Mouse (Mus musculus): ENCODE measurements around the gene Fbxo46.

Fbxo46 gene

GRCm38 (mm10) chr7:19147497-19148045, 27.9 kb downstream of the Fbxo46 start:
- TF ChIP-seq GATA4 (IDR thresholded peaks at IDR 0.05; ENCODE audit: insufficient replicate concordance, low read length), result no peak

- no peak for TF ChIP-seq GATA4 (IDR thresholded peaks at IDR 0.05; ENCODE audit: insufficient replicate concordance, low read length)
Observed at GRCm38 (mm10) chr7:19148180-19148874, 28.7 kb downstream of the Fbxo46 start.

GRCm38 (mm10) chr7:19148875-19149541, 29.3 kb downstream of the Fbxo46 start, which contains the start of gene Qpctl:
Gene Qpctl (minus strand): TSS chr7:19149291.
- TF ChIP-seq GATA4 (IDR thresholded peaks at IDR 0.05; ENCODE audit: insufficient replicate concordance, low read length), result no peak

GRCm38 (mm10) chr7:19149626-19150025, 30.0 kb downstream of the Fbxo46 start, which contains the start of gene Snrpd2:
Gene Snrpd2 (plus strand): TSS chr7:19149722.
- no peak for TF ChIP-seq GATA4 (IDR thresholded peaks at IDR 0.05; ENCODE audit: insufficient replicate concordance, low read length)

GRCm38 (mm10) chr7:19154796-19155195, 35.1 kb downstream of the Fbxo46 start:
- TF ChIP-seq GATA4 (IDR thresholded peaks at IDR 0.05; ENCODE audit: insufficient replicate concordance, low read length), result no peak

- TF ChIP-seq GATA4 (IDR thresholded peaks at IDR 0.05; ENCODE audit: insufficient replicate concordance, low read length), result no peak
Observed at GRCm38 (mm10) chr7:19155825-19156475, 36.3 kb downstream of the Fbxo46 start.

GRCm38 (mm10) chr7:19157160-19157800, 37.6 kb downstream of the Fbxo46 start:
- no peak for TF ChIP-seq GATA4 (IDR thresholded peaks at IDR 0.05; ENCODE audit: insufficient replicate concordance, low read length)

GRCm38 (mm10) chr7:19158601-19159000, 38.9 kb downstream of the Fbxo46 start:
- TF ChIP-seq GATA4 (IDR thresholded peaks at IDR 0.05; ENCODE audit: insufficient replicate concordance, low read length), result no peak

GRCm38 (mm10) chr7:19159411-19159810, 39.8 kb downstream of the Fbxo46 start:
- TF ChIP-seq GATA4 (IDR thresholded peaks at IDR 0.05; ENCODE audit: insufficient replicate concordance, low read length), result no peak

- TF ChIP-seq GATA4 (IDR thresholded peaks at IDR 0.05; ENCODE audit: insufficient replicate concordance, low read length), result no peak
Observed at GRCm38 (mm10) chr7:19160115-19160514, 40.5 kb downstream of the Fbxo46 start.

- no peak for TF ChIP-seq GATA4 (IDR thresholded peaks at IDR 0.05; ENCODE audit: insufficient replicate concordance, low read length)
Observed at GRCm38 (mm10) chr7:19162928-19163327, 43.3 kb downstream of the Fbxo46 start.

- no peak for TF ChIP-seq GATA4 (IDR thresholded peaks at IDR 0.05; ENCODE audit: insufficient replicate concordance, low read length)
Observed at GRCm38 (mm10) chr7:19163752-19164151, 44.1 kb downstream of the Fbxo46 start.

- no peak for TF ChIP-seq GATA4 (IDR thresholded peaks at IDR 0.05; ENCODE audit: insufficient replicate concordance, low read length)
Observed at GRCm38 (mm10) chr7:19164189-19164588, 44.5 kb downstream of the Fbxo46 start.

- TF ChIP-seq GATA4 (IDR thresholded peaks at IDR 0.05; ENCODE audit: insufficient replicate concordance, low read length), result no peak
Observed at GRCm38 (mm10) chr7:19164978-19165377, 45.3 kb downstream of the Fbxo46 start.

All from liver, adult (tissue).